Mouse (Mus musculus) adrenal gland, postnatal 14 days (tissue): Measurements from ENCODE around the gene Olfr311. TPM values are rescaled to one million over a fixed set of nuclear protein-coding genes. Genes with fewer than 3 reads are reported as not detected.
"Not testable (repeated sequence)": the region's sequence is repeated elsewhere in the genome, so short reads cannot be mapped to it uniquely, and the experiment has no call there.

Experiments used
- DNase-seq: peaks from one replicate; pipeline ENCODE4 v3.0.0; 2021; ENCODE audit warnings: mixed read lengths
- long read RNA-seq, 2 experiments: library from polyadenylated mRNA; stranded (forward); transcript quantifications; one replicate each; pipeline ENCODE4 v2.0.0; 2021
- total RNA-seq: library from RNA; stranded (reverse); gene quantifications from 2 replicates; pipeline ENCODE4 v1.2.3, GENCODE M21; 2021

Olfr311 gene
- total RNA-seq: not detected in 2 replicates
- long read RNA-seq, experiment 1: 0 reads
- long read RNA-seq, experiment 2: 0 reads

DNA sequence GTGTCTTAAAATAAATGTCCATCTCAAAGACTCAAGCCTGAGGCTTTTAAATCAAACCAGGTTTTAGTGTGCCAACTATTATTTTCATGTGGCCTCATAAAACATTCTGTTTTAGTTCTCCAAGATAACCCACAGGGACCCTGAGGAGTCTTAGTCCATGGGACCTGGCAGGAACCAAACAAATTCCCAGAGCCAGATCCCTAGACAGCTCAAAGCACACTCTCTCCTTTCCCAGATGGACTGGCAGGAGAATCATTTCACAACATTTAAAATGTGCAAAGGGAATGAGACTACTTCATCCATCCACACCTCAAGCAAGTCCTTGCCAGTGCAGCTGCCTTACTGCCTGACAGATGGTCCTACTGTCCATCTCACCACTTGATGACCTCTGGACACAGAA lies at the start of gene Olfr311:
Olfr311 (plus strand) TSS at position 301 of the 400 bp plus-strand sequence.
- not testable (repeated sequence) for DNase-seq

- no peak for DNase-seq
These were observed 49.5 kb upstream of the Olfr311 start for GRCm38 (mm10) chr11:58789532-58789931.

DNA sequence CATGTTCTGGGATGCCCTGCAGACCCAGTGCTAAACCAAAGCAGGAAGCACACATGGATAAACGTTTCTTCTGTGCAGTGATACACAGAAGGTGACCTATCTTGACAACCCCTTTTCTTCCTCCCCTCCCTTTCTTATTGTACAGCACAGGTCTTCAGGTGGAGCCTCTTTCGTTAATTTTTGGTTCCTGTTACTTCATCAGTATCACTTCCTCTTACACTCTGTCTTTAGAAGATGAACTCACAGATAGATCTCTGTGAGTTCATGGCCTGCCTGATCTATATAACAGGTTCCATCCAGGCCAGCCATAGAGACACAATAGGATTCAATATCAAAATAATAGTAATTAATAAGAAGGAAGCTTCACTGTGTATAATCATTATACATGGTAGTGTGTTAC lies 49.0 kb upstream of the Olfr311 start:
- no peak for DNase-seq

DNA sequence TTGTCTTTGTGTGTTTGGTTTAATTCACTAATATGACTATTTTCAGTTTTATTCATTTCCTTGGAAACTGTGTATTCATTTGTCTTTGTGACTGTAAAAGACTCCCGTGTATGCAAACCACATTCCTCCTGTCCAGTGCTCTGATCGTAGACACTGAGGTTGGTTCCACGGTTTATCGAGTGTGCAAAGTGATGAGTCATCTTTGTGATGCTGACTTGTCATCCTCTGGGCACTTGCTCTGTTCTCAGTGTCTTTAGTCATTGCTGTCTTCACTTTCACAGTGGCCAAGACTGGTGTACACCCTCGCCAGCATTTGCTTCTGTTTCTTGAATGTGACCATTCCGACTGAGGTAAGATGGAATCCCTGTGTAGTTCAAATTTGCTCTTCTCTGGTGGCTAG lies 48.4 kb upstream of the Olfr311 start:
- DNase-seq: no peak

- no peak for DNase-seq
These were observed 43.2 kb upstream of the Olfr311 start for GRCm38 (mm10) chr11:58795856-58796255.

- no peak for DNase-seq
These were observed 42.2 kb upstream of the Olfr311 start for GRCm38 (mm10) chr11:58796850-58797249.

DNA sequence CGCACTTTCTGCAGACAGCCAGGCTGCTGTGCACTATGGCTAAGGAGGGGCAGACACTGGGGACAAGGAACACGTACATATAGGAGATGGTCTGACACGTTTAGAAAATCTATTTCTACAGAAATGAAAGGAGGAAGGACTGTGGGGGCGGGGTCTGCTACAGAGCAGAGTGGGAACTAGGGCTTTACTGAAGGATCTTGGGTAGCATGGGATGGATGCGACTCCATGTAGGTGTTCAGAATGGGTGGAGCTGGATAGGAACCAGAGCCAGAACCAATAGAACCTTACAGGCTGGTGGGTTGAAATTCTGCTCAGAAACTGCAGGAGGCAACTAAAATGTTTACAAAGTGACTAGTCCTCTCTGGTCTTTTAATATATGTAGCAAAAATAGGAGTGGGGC lies 39.3 kb upstream of the Olfr311 start:
- DNase-seq: no peak

DNA sequence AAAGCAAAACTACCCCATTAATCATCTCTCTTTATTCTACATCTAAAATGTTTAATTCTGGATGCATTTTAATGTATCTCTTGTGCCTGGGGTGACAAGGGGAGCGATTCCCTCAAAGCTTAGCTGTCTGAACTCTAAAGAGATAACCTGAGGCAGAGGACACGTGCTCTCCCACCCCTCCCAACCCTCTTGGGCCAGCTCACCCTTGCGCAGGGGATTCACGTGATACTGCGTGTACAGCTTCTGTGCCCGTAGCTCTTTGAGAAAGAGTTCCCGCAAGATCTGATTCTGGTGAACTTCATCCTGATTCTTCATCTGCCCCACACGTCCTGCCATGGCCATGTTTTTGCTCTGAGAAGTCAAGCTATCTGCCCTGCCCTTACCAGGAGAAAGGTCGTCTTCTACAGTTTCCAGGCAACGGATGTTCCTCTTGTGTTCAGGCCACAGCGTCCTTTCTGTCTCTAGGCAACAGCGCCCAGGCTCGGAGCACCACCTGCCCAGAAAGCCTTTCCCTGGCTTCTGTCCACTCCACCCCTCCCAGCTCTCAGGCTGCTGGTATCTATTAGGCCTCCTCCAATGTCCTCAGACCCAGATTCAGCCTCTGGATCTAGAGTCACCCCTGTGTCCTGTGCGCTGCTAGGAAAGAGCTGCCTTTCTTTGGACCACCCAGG lies 37.4 kb upstream of the Olfr311 start, which contains the start of gene Fam183b:
Fam183b (minus strand) TSS at position 403 of the 671 bp plus-strand sequence.
- peak; percentile 13 for DNase-seq

DNA sequence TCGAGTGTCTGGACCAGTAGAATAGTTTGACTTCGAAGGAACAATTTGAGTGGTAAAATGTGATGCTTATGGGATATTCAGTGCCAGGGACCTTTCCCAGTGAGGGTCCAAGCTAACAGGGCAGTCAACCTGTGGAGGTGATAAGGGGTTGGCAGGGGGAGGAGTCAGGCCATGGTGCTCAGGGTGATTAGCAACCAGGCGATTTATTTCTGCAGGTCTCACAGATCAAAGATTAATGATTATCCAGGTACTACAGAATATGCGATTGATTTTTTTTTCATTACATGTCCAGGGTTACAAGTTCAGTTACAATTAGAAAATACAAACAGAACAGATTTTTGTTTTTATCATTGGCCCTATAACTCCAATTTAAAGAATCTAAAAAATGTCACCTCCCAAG lies 35.2 kb upstream of the Olfr311 start:
- no peak for DNase-seq

- no peak for DNase-seq
These were observed 34.7 kb upstream of the Olfr311 start for GRCm38 (mm10) chr11:58804393-58804792.

DNA sequence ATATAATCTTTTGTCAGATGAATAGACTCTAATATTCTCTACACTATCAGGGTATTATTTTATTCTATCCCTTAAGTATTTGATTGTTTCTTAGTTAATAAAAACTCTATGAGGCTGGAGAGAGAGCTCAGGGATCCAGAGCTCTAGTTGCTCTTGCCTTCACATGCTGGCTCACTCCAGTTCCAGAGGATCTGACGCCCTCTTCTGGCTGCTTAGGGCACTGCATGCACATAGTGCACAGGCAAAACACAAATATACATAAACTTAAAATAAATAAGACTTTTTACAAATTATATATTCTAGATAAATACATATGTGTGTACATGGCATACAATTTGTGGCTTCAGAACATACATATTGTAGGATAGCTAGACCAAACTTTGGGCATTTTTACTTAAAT lies 27.1 kb upstream of the Olfr311 start:
- DNase-seq: no peak

DNA sequence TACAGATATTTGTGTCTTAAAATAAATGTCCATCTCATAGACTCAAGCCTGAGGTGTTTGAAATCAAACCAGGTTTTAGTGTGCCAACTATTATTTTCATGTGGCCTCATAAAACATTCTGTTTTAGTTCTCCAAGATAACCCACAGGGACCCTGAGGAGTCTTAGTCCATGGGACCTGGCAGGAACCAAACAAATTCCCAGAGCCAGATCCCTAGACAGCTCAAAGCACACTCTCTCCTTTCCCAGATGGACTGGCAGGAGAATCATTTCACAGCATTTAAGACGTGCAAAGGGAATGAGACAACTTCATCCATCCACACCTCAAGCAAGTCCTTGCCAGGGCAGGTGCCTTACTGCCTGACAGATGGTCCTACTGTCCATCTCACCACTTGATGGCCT lies 24.4 kb upstream of the Olfr311 start, which contains the start of gene Olfr313:
Olfr313 (plus strand) TSS at position 301 of the 400 bp plus-strand sequence.
- not testable (repeated sequence) for DNase-seq

DNA sequence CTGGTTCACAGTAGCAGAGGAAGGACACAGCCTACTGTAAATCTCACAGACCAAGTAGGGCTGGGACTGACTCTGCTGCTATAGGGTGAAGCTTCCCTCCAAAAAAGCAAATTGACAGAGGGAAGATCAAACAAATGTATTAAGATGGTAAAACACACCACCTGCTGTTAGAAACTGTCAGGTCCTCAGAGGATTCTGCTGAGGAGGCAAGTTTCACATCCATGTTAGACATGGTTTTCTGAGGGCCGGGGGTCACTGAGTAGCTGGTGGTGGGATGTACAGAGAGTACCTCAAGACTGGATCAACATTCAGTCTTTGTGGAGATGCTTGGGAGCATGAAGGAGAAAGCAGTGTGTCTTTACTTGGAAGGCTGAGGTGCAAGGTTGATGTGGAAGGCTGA lies 23.4 kb upstream of the Olfr311 start:
- DNase-seq: no peak

DNA sequence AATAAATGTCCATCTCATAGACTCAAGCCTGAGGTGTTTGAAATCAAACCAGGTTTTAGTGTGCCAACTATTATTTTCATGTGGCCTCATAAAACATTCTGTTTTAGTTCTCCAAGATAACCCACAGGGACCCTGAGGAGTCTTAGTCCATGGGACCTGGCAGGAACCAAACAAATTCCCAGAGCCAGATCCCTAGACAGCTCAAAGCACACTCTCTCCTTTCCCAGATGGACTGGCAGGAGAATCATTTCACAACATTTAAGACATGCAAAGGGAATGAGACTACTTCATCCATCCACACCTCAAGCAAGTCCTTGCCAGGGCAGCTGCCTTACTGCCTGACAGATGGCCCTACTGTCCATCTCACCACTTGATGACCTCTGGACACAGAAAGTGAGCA lies 10.1 kb upstream of the Olfr311 start, which contains the start of gene Olfr312:
Olfr312 (plus strand) TSS at position 301 of the 400 bp plus-strand sequence.
- not testable (repeated sequence) for DNase-seq

GRCm38 (mm10) chr11:58829764-58830163 lies 9.3 kb upstream of the Olfr311 start:
- DNase-seq: no peak

DNA sequence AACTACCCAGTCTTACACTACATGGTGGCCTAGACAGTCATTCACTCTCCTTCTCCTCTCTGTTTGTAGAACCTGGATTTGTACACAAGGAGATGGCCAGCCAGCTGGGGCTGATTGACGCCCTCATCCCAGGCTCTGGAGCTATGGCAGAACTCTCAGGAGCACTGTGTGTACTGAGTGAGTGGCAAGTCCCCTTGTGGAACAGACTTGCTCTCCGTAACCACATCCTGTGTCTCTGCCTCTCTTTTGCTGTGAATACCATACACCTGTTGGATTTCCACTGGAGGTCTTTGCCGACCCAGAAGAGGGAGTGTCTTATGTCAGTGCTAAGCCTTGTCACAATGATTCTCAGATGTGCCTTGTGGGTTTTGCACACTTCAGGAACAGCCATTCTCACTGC lies 6.5 kb upstream of the Olfr311 start:
- DNase-seq: not testable (repeated sequence)

- DNase-seq: peak; percentile 91
These were observed 7.9 kb downstream of the Olfr311 start, which contains the start of gene Gm12258 for GRCm38 (mm10) chr11:58846919-58847461. Gene Gm12258, plus strand, starts transcription at chr11:58847158.

DNA sequence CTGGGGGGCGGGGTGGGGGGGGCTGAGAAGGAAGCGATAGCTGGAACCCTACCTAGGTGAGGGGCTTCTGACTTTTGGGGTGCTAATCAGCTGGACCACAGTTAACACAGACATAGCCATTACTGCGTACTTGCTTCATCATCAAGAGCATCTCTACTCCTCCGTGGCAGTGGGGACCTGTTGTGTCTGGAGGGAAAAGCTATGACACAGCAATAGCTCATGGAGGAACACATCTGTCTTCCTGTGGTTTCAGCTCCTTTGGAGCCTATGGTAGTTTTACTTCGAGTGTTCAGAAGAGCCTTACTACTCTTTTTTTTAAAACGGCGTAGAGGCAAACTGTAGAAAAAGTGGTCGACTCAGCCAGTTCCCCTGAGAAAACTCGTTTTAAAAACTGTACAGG lies 8.6 kb downstream of the Olfr311 start:
- DNase-seq: no peak

- DNase-seq: no peak
These were observed 10.7 kb downstream of the Olfr311 start for GRCm38 (mm10) chr11:58849731-58850130.

DNA sequence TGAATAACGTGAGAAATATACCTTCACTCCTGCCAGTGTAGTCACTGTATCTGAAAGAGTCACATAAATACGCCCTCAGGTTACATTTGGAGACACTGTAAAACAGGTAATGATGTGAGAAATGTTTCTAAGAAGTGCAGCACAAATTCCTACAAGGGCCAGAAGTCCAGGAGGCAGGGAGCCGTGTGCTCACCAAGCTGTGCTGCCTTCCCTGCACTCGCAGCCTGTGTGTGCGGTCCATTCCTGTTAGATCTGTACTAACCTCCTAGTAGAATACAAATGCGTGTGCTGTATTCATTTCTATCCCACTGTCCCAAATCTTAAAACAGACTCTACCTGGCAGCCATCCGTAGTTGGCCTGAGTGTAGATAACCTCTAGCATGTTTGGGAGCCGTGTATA lies 21.7 kb downstream of the Olfr311 start:
- no peak for DNase-seq

- peak; percentile 91 for DNase-seq
These were observed 28.2 kb downstream of the Olfr311 start, which contains the start of gene 2810021J22Rik for GRCm38 (mm10) chr11:58867039-58867953. Gene 2810021J22Rik, plus strand, starts transcription at chr11:58867216.

DNA sequence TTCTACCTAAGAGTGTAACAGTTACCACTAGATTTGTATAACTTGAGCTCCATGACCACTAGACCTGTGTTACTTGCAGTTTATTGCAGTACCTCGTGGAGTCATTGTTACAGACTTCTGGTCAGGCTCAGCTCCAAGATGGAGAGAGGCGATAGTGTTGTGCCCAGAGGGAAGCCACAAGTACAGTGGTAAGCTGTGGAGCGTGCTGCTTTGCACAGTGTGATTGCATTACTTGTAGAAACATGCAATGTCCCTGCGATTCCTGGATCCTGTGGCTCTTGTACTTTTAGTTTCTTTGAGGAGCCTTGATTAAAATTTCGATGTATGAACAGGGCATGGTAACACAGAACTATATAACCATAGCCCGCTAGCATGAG lies 28.9 kb downstream of the Olfr311 start:
- no peak for DNase-seq

- peak; percentile 56 for DNase-seq
These were observed 31.9 kb downstream of the Olfr311 start for GRCm38 (mm10) chr11:58870961-58871360.
